Mouse (Mus musculus): ENCODE measurements around the gene Gm36210. TPM values are rescaled to one million over a fixed set of nuclear protein-coding genes. Genes with fewer than 3 reads are reported as not detected.

Gm36210 gene
- polyA plus RNA-seq, 1 experiment = not detected

GRCm38 (mm10) chr7:4923586-4924364 is 17.5 kb upstream of the Gm36210 start:
- no peak overlapping the region for H3K4me3 ChIP-seq (ENCODE audit: insufficient read depth, low read length)
- H3K4me1 ChIP-seq (ENCODE audit: control insufficient read depth, insufficient read depth, low read length) = peaks cover 27% of the 10 kb centered on the region
- no peak overlapping the region for H3K27ac ChIP-seq (ENCODE audit: insufficient read depth, low read depth, low read length)
- TF ChIP-seq POLR2A (IDR thresholded peaks at IDR 0.05; ENCODE audit: borderline replicate concordance, low read depth, low read length) = no peak
- TF ChIP-seq CTCF (IDR thresholded peaks at IDR 0.05; ENCODE audit: low read depth, low read length) = no peak

GRCm38 (mm10) chr7:4922931-4923565 is 16.7 kb upstream of the Gm36210 start:
- Histone ChIP-seq H3K4me1 (ENCODE audit: control insufficient read depth, insufficient read depth, low read length) (peaks cover 27% of the 10 kb centered on the region), H3K4me3 (ENCODE audit: insufficient read depth, low read length) (no peak overlapping the region), H3K27ac (ENCODE audit: insufficient read depth, low read depth, low read length) (no peak overlapping the region)
- TF ChIP-seq POLR2A (IDR thresholded peaks at IDR 0.05; ENCODE audit: borderline replicate concordance, low read depth, low read length) = no peak
- TF ChIP-seq CTCF (IDR thresholded peaks at IDR 0.05; ENCODE audit: low read depth, low read length) = no peak

DNA sequence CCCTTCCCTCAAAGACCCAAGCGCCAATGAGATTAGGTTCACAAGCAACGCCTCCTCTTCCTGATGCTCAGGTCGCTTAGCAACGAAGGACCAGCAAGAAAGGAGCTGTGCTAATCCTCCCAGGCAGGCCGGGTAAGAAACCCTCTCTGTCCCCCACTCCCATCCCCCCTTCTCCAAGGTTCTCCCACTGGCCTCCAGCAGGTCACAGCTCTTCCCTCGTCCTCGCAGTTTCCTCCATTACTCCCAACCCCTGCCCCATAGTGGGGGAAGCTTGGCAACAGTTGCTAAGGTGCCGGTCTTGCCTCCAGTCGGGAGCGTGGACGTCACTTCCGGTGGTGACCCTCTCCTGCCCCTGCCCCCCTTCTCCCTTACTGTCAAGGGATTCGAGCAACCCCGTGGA is 16.2 kb upstream of the Gm36210 start:
- Histone ChIP-seq H3K4me3 (ENCODE audit: insufficient read depth, low read length) (no peak overlapping the region), H3K27ac (ENCODE audit: insufficient read depth, low read depth, low read length) (no peak overlapping the region), H3K4me1 (ENCODE audit: control insufficient read depth, insufficient read depth, low read length) (peaks cover 27% of the 10 kb centered on the region)
- TF ChIP-seq POLR2A (IDR thresholded peaks at IDR 0.05; ENCODE audit: borderline replicate concordance, low read depth, low read length) (no peak), CTCF (IDR thresholded peaks at IDR 0.05; ENCODE audit: low read depth, low read length) (no peak; the same call in 1 of the 2 replicates)

- TF ChIP-seq POLR2A (IDR thresholded peaks at IDR 0.05; ENCODE audit: borderline replicate concordance, low read depth, low read length) (no peak), CTCF (IDR thresholded peaks at IDR 0.05; ENCODE audit: low read depth, low read length) (no peak)
- H3K4me1 ChIP-seq (ENCODE audit: control insufficient read depth, insufficient read depth, low read length) = peaks cover 27% of the 10 kb centered on the region
- H3K27ac ChIP-seq (ENCODE audit: insufficient read depth, low read depth, low read length) = 0 out of 2 replicates have a peak within 1 kb of the TSS, but pooled peaks have one; percentile 30
- H3K4me3 ChIP-seq (ENCODE audit: insufficient read depth, low read length) = no peak within 1 kb of the TSS
Observed at GRCm38 (mm10) chr7:4921824-4922482, 15.6 kb upstream of the Gm36210 start, which contains the start of gene Nat14. TSS of gene Nat14 (plus strand) at chr7:4922028.

DNA sequence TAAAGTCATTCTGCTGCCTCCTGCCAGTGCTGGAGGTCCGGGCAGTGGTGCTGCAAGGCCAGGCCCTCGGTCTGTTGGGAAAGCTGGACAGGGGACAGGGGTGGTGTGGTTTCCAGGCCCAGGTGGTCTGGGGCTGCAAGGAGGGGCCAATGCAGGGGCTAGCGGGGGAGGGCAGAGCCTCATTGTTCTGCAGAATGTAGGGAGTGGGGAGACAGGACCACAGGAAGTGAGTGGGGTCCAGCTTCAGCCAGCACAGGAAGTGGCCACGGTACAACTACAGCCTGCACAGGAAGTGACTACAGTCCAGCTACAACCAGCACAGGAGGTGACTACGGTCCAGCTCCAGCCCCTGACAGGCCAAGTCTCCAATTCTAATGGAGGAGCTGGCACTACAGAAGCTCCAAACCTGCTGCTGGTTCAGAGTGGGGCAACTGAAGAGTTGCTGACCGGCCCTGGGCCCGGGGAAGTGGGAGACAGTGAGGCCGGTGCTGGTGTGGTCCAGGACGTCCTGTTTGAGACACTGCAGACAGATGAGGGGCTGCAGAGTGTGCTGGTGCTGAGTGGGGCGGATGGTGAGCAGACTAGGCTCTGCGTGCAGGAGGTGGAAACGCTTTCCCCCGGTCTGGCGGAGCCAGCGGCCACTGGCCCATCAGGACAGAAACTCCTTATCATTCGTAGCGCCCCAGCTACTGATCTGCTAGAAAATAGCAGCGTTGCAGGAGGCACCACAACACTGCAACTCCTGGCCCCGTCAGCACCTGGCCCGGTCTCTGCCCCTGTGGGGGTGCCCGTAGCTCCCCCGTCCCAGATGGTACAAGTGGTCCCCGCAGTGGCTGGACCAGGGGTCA is 14.9 kb upstream of the Gm36210 start:
- H3K4me1 ChIP-seq (ENCODE audit: control insufficient read depth, insufficient read depth, low read length) = peaks cover 32% of the 10 kb centered on the region
- TF ChIP-seq CTCF (IDR thresholded peaks at IDR 0.05; ENCODE audit: low read depth, low read length) (no peak), POLR2A (IDR thresholded peaks at IDR 0.05; ENCODE audit: borderline replicate concordance, low read depth, low read length) (no peak)

GRCm38 (mm10) chr7:4920496-4920895 is 14.2 kb upstream of the Gm36210 start:
- TF ChIP-seq CTCF (IDR thresholded peaks at IDR 0.05; ENCODE audit: low read depth, low read length) = no peak
- TF ChIP-seq POLR2A (IDR thresholded peaks at IDR 0.05; ENCODE audit: borderline replicate concordance, low read depth, low read length) = no peak
- peaks cover 28% of the 10 kb centered on the region for H3K4me1 ChIP-seq (ENCODE audit: control insufficient read depth, insufficient read depth, low read length)
- no peak overlapping the region for H3K4me3 ChIP-seq (ENCODE audit: insufficient read depth, low read length)
- no peak overlapping the region for H3K27ac ChIP-seq (ENCODE audit: insufficient read depth, low read depth, low read length)

More for the DNA sequence above, 14.9 kb upstream of the Gm36210 start:
- no peak overlapping the region for H3K4me3 ChIP-seq (ENCODE audit: insufficient read depth, low read length)
- 0 out of 2 replicates have a peak overlapping the region, but pooled peaks have one; percentile 30 for H3K27ac ChIP-seq (ENCODE audit: insufficient read depth, low read depth, low read length)

DNA sequence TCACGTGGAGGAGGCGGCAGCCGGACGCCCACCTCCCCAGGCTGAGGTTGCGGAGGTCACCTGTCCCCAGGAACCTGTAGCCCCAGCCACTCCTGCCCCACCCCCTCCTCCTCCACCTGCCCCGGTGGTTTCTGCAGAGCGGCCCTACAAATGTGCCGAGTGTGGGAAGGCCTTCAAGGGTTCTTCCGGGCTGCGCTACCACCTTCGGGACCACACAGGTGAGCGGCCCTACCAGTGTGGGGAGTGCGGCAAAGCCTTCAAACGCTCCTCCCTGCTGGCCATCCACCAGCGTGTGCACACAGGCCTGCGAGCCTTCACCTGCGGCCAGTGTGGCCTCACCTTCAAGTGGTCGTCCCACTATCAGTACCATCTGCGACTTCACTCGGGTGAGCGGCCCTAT is 13.7 kb upstream of the Gm36210 start:
- H3K4me1 ChIP-seq (ENCODE audit: control insufficient read depth, insufficient read depth, low read length) = peaks cover 23% of the 10 kb centered on the region
- H3K27ac ChIP-seq (ENCODE audit: insufficient read depth, low read depth, low read length) = no peak overlapping the region
- H3K4me3 ChIP-seq (ENCODE audit: insufficient read depth, low read length) = no peak overlapping the region
- TF ChIP-seq CTCF (IDR thresholded peaks at IDR 0.05; ENCODE audit: low read depth, low read length) (no peak), POLR2A (IDR thresholded peaks at IDR 0.05; ENCODE audit: borderline replicate concordance, low read depth, low read length) (no peak)

GRCm38 (mm10) chr7:4919096-4919495 is 12.8 kb upstream of the Gm36210 start:
- Histone ChIP-seq H3K27ac (ENCODE audit: insufficient read depth, low read depth, low read length) (no peak overlapping the region), H3K4me1 (ENCODE audit: control insufficient read depth, insufficient read depth, low read length) (peaks cover 19% of the 10 kb centered on the region), H3K4me3 (ENCODE audit: insufficient read depth, low read length) (no peak overlapping the region)
- TF ChIP-seq POLR2A (IDR thresholded peaks at IDR 0.05; ENCODE audit: borderline replicate concordance, low read depth, low read length) = no peak
- no peak for TF ChIP-seq CTCF (IDR thresholded peaks at IDR 0.05; ENCODE audit: low read depth, low read length)

DNA sequence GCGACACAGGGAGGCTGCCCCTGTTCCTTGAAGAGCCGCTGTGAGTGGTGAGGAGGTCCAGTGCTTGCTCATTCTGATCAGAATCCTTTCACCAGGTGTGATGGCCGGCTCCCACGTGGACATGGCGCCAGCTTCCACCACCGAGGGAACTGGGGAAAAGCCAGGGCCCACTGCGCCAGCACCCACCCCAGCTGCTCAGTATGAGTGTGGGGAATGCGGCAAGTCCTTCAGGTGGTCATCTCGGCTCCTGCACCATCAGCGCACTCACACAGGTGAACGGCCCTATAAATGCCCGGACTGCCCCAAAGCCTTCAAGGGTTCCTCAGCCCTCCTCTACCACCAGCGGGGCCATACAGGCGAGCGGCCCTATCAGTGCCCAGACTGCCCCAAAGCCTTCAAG is 12.4 kb upstream of the Gm36210 start:
- TF ChIP-seq CTCF (IDR thresholded peaks at IDR 0.05; ENCODE audit: low read depth, low read length) = no peak
- no peak for TF ChIP-seq POLR2A (IDR thresholded peaks at IDR 0.05; ENCODE audit: borderline replicate concordance, low read depth, low read length)
- peaks cover 20% of the 10 kb centered on the region for H3K4me1 ChIP-seq (ENCODE audit: control insufficient read depth, insufficient read depth, low read length)

More for the DNA sequence above, 12.4 kb upstream of the Gm36210 start:
- Histone ChIP-seq H3K27ac (ENCODE audit: insufficient read depth, low read depth, low read length) (no peak overlapping the region), H3K4me3 (ENCODE audit: insufficient read depth, low read length) (no peak overlapping the region)

All from bone marrow macrophage, adult 2 months (primary cell).